Mouse (Mus musculus): ENCODE data around the gene Ugt1a6a. TPM values are rescaled to one million over a fixed set of nuclear protein-coding genes. Genes with fewer than 3 reads are reported as not detected.

Ugt1a6a gene
- polyA plus RNA-seq, 1 experiment from 2014 or later: 2.5 TPM

DNA sequence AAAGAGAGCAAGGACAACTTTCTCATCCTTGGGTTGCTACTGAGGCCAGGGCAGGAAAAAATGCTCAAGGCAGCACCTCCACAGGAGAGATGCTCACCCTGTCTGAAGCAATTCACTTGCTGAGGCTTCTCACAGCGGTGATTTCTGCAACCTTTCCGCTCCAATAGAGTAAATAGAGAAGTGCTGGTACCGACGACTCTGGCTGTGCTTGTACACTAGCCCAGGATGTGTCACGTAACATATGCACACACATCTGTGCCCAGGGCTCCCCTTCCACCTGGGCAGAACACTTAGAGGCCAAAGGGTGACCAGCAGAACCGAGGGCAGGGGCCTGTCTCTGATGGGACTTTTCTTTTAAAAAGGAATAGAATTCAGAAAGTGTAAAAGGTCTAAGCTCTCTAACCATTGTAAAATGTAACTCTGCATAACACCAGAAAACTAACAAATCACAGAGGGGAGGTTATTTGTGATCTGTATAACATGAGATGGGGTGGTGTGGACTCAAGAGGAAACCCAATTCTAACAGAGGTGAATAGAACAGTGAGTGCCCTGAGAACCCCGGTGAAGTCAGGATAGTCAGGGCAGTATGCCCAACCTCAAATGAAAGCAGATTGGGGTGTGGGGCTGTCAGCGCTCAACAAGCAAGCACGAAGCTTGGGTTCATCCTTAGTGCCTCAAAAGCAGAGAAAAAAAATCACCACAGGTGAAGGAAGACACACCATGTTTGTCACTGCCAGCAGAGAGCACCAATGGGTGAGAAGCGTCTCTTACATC is 126.2 kb downstream of the Ugt1a6a start:
- Histone ChIP-seq H3K4me2 (ENCODE audit: low read length) (no peak overlapping the region), H3K9ac (ENCODE audit: low read depth, low read length) (no peak overlapping the region), H3K9me3 (replicated peaks; ENCODE audit: control insufficient read depth, low read length, poor library complexity, severe bottlenecking) (peaks cover 18% of the 10 kb centered on the region), H3K4me3 (ENCODE audit: low read depth, low read length) (no peak overlapping the region), H3K36me3 (ENCODE audit: control insufficient read depth, insufficient read depth, low read length) (peaks cover 54% of the 10 kb centered on the region), H3K27me3 (ENCODE audit: control insufficient read depth, insufficient read depth, low read depth, low read length) (no peaks in the 10 kb centered on the region), H3K27ac (ENCODE audit: low read length) (no peak overlapping the region), H3K4me1 (ENCODE audit: control insufficient read depth, insufficient read depth, low read length) (no peaks in the 10 kb centered on the region)
- no peak for ATAC-seq
- 84% methylated on average over 10 of the region's 10 CpGs for WGBS

DNA sequence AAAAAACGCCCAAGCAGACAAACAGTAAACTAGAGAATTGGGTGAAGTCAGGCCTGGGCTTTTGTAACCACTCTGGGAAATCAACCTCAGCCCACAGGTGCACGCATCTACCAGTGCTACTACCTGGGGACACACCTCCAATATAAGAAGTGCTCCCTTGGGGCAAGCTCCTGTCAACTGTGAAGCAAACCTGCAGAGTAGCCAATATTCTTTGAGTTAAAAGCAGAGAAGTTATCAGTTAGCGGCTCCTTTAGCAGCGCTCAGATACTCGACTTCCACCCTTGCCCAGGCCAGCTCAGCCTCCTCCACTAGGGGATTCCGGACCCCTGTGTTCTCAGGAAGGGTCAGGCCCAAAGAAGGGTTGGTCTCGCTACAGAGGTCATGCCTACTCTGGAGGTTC is 127.1 kb downstream of the Ugt1a6a start:
- 87% methylated on average over 7 of the region's 7 CpGs for WGBS
- no peak overlapping the region for H3K27ac ChIP-seq (ENCODE audit: low read length)
- no peak for ATAC-seq
- no peak overlapping the region for H3K4me2 ChIP-seq (ENCODE audit: low read length)
- no peaks in the 10 kb centered on the region for H3K4me1 ChIP-seq (ENCODE audit: control insufficient read depth, insufficient read depth, low read length)
- H3K36me3 ChIP-seq (ENCODE audit: control insufficient read depth, insufficient read depth, low read length): peaks cover 64% of the 10 kb centered on the region
- no peak overlapping the region for H3K9ac ChIP-seq (ENCODE audit: low read depth, low read length)
- no peaks in the 10 kb centered on the region for H3K27me3 ChIP-seq (ENCODE audit: control insufficient read depth, insufficient read depth, low read depth, low read length)
- H3K9me3 ChIP-seq (replicated peaks; ENCODE audit: control insufficient read depth, low read length, poor library complexity, severe bottlenecking): peaks cover 9% of the 10 kb centered on the region
- H3K4me3 ChIP-seq (ENCODE audit: low read depth, low read length): no peak overlapping the region

DNA sequence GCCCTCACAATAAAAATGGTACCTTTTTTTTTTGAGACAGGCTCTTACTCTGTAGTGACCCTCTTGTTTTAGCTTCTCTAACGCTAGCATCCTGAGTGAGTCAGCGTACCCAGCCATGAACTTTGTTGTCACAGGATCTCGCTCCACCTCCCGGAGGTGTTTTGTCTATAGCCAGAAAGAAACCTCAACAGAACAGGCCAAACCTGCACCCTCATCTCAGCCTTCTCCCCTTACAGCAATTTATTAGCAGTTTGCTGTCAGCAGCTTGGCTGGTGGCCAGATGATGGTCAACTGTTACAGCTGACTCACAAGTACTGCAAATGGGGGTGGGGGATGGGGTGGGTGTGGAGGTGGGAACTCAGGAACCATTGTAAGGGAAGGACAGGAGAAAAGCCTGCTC is 127.6 kb downstream of the Ugt1a6a start:
- peaks cover 4% of the 10 kb centered on the region; the same call in 1 of the 2 replicates for H3K9me3 ChIP-seq (replicated peaks; ENCODE audit: control insufficient read depth, low read length, poor library complexity, severe bottlenecking)
- H3K36me3 ChIP-seq (ENCODE audit: control insufficient read depth, insufficient read depth, low read length): peaks cover 69% of the 10 kb centered on the region
- H3K27me3 ChIP-seq (ENCODE audit: control insufficient read depth, insufficient read depth, low read depth, low read length): no peaks in the 10 kb centered on the region
- 90% methylated on average over 4 of the region's 4 CpGs for WGBS
- H3K4me1 ChIP-seq (ENCODE audit: control insufficient read depth, insufficient read depth, low read length): no peaks in the 10 kb centered on the region
- ATAC-seq: no peak
- no peak overlapping the region for H3K4me2 ChIP-seq (ENCODE audit: low read length)
- H3K9ac ChIP-seq (ENCODE audit: low read depth, low read length): no peak overlapping the region
- H3K27ac ChIP-seq (ENCODE audit: low read length): no peak overlapping the region
- no peak overlapping the region for H3K4me3 ChIP-seq (ENCODE audit: low read depth, low read length)

GRCm38 (mm10) chr1:88262961-88263360 is 128.4 kb downstream of the Ugt1a6a start:
- H3K4me2 ChIP-seq (ENCODE audit: low read length): no peak overlapping the region
- H3K4me3 ChIP-seq (ENCODE audit: low read depth, low read length): no peak overlapping the region
- 78% methylated on average over 6 of the region's 6 CpGs for WGBS
- H3K27ac ChIP-seq (ENCODE audit: low read length): no peak overlapping the region
- no peaks in the 10 kb centered on the region for H3K9me3 ChIP-seq (replicated peaks; ENCODE audit: control insufficient read depth, low read length, poor library complexity, severe bottlenecking)
- ATAC-seq: no peak
- H3K36me3 ChIP-seq (ENCODE audit: control insufficient read depth, insufficient read depth, low read length): peaks cover 76% of the 10 kb centered on the region
- no peaks in the 10 kb centered on the region for H3K27me3 ChIP-seq (ENCODE audit: control insufficient read depth, insufficient read depth, low read depth, low read length)
- no peaks in the 10 kb centered on the region for H3K4me1 ChIP-seq (ENCODE audit: control insufficient read depth, insufficient read depth, low read length)
- no peak overlapping the region for H3K9ac ChIP-seq (ENCODE audit: low read depth, low read length)

DNA sequence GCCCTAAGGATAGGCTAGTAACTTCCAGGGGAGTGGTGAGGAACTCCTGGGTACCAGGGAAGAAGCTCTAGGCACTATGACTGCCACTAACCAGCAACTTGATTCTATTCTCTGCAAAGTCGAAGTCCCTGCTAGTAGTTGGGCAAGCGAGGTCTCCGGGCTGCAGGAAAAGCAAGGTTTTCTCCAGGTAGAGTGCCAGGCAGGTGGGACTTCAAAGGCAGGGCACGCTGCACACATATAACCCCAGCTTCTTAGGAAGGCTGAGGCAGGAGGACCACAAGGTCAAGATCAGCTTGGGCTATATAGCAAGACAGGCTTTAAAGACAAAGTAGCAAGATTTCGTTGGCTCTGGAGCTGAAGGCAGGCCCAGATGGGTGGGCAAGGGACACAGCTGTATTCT is 129.2 kb downstream of the Ugt1a6a start:
- H3K9me3 ChIP-seq (replicated peaks; ENCODE audit: control insufficient read depth, low read length, poor library complexity, severe bottlenecking): no peaks in the 10 kb centered on the region
- WGBS: 94% methylated on average over 5 of the region's 5 CpGs
- no peak overlapping the region for H3K4me3 ChIP-seq (ENCODE audit: low read depth, low read length)
- peaks cover 84% of the 10 kb centered on the region for H3K36me3 ChIP-seq (ENCODE audit: control insufficient read depth, insufficient read depth, low read length)
- no peaks in the 10 kb centered on the region for H3K27me3 ChIP-seq (ENCODE audit: control insufficient read depth, insufficient read depth, low read depth, low read length)
- ATAC-seq: no peak
- H3K4me1 ChIP-seq (ENCODE audit: control insufficient read depth, insufficient read depth, low read length): no peaks in the 10 kb centered on the region
- H3K9ac ChIP-seq (ENCODE audit: low read depth, low read length): no peak overlapping the region
- no peak overlapping the region for H3K27ac ChIP-seq (ENCODE audit: low read length)
- no peak overlapping the region for H3K4me2 ChIP-seq (ENCODE audit: low read length)

DNA sequence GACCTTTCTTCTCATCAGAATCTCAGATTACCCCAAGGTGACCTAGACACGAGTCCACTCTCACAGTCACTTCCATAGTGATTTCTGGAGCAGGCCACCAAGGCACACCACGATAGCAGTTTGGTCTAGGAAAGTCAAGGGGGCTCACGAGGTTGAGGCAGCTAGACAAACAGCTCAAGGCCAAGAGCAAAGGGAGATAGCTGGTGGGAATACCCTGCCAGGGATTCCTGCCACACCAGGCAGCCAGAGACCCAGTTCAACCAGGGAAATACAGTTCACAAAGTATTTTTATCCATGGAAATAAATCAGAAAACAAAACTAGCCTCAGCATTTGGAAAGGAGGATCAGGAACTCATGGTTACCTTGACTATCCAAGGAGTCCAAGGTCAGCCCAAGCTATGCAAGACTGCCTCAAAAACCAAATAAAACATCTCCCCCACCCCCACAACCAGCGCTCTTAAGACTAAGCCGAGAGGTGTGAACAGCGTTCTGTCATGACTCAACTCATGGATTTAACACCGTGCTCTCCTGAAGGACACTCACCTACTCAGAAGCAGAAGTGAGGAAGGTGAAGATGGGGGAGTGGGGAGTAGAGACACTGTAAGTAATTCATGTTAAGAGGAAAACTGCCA is 129.7 kb downstream of the Ugt1a6a start:
- Histone ChIP-seq H3K27ac (ENCODE audit: low read length) (no peak overlapping the region), H3K4me3 (ENCODE audit: low read depth, low read length) (no peak overlapping the region), H3K4me1 (ENCODE audit: control insufficient read depth, insufficient read depth, low read length) (no peaks in the 10 kb centered on the region), H3K4me2 (ENCODE audit: low read length) (no peak overlapping the region), H3K9ac (ENCODE audit: low read depth, low read length) (no peak overlapping the region), H3K9me3 (replicated peaks; ENCODE audit: control insufficient read depth, low read length, poor library complexity, severe bottlenecking) (no peaks in the 10 kb centered on the region), H3K36me3 (ENCODE audit: control insufficient read depth, insufficient read depth, low read length) (peaks cover 90% of the 10 kb centered on the region), H3K27me3 (ENCODE audit: control insufficient read depth, insufficient read depth, low read depth, low read length) (no peaks in the 10 kb centered on the region)
- ATAC-seq: no peak
- WGBS: 92% methylated on average over 7 of the region's 7 CpGs

DNA sequence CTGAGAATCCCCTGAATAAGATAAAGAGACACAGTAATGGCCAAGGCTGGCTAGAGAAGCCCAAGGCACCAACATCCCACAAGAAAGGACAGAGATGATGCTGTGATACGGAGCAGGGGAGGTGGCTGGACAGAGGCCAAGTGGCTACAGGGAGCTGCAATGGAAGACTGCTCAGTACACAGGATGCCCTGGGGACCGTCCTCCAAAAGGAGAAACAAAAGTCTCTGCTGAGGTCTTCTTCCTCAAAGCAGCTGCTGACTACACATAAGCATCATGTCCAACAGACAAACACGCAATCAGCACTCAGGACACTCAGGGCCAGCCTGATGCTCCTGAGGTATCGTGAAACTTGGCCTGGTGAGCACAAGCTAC is 130.2 kb downstream of the Ugt1a6a start:
- Histone ChIP-seq H3K9me3 (replicated peaks; ENCODE audit: control insufficient read depth, low read length, poor library complexity, severe bottlenecking) (no peaks in the 10 kb centered on the region), H3K27me3 (ENCODE audit: control insufficient read depth, insufficient read depth, low read depth, low read length) (no peaks in the 10 kb centered on the region), H3K4me3 (ENCODE audit: low read depth, low read length) (no peak overlapping the region), H3K36me3 (ENCODE audit: control insufficient read depth, insufficient read depth, low read length) (peaks cover 93% of the 10 kb centered on the region), H3K4me1 (ENCODE audit: control insufficient read depth, insufficient read depth, low read length) (no peaks in the 10 kb centered on the region), H3K4me2 (ENCODE audit: low read length) (no peak overlapping the region), H3K9ac (ENCODE audit: low read depth, low read length) (no peak overlapping the region), H3K27ac (ENCODE audit: low read length) (no peak overlapping the region)
- ATAC-seq: no peak
- 82% methylated on average over 4 of the region's 4 CpGs for WGBS

GRCm38 (mm10) chr1:88266123-88266522 is 131.5 kb downstream of the Ugt1a6a start:
- peaks cover 88% of the 10 kb centered on the region for H3K36me3 ChIP-seq (ENCODE audit: control insufficient read depth, insufficient read depth, low read length)
- H3K9ac ChIP-seq (ENCODE audit: low read depth, low read length): no peak overlapping the region
- no peaks in the 10 kb centered on the region for H3K4me1 ChIP-seq (ENCODE audit: control insufficient read depth, insufficient read depth, low read length)
- WGBS: 91% methylated on average over 13 of the region's 13 CpGs
- H3K27ac ChIP-seq (ENCODE audit: low read length): no peak overlapping the region
- H3K4me2 ChIP-seq (ENCODE audit: low read length): no peak overlapping the region
- H3K9me3 ChIP-seq (replicated peaks; ENCODE audit: control insufficient read depth, low read length, poor library complexity, severe bottlenecking): no peaks in the 10 kb centered on the region
- ATAC-seq: no peak
- H3K27me3 ChIP-seq (ENCODE audit: control insufficient read depth, insufficient read depth, low read depth, low read length): no peaks in the 10 kb centered on the region
- H3K4me3 ChIP-seq (ENCODE audit: low read depth, low read length): no peak overlapping the region

DNA sequence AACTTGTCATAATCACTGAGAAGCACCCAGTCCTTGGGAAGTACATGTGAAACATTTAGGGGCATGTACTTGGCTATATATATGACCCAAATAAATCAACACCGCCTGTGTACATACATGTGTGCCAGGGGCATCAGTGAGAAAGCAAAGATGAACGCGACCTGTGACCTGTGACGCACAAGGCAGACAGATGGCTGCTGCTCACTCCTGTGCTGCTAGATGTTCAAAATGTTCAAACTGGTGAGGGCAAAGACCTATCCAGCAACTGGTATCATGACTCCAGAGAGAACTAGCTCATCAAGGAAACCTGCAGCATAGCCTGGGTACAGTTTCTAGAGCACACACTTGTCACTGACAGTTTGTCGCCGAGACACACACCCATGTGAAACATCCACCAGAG is 132.9 kb downstream of the Ugt1a6a start:
- 95% methylated on average over 6 of the region's 6 CpGs for WGBS
- no peaks in the 10 kb centered on the region for H3K27me3 ChIP-seq (ENCODE audit: control insufficient read depth, insufficient read depth, low read depth, low read length)
- peak; percentile 1; the same call in 1 of the 2 replicates for ATAC-seq
- no peak overlapping the region for H3K4me3 ChIP-seq (ENCODE audit: low read depth, low read length)
- no peaks in the 10 kb centered on the region for H3K9me3 ChIP-seq (replicated peaks; ENCODE audit: control insufficient read depth, low read length, poor library complexity, severe bottlenecking)
- H3K36me3 ChIP-seq (ENCODE audit: control insufficient read depth, insufficient read depth, low read length): peaks cover 78% of the 10 kb centered on the region
- H3K4me2 ChIP-seq (ENCODE audit: low read length): no peak overlapping the region
- no peak overlapping the region for H3K27ac ChIP-seq (ENCODE audit: low read length)
- no peak overlapping the region for H3K9ac ChIP-seq (ENCODE audit: low read depth, low read length)
- no peaks in the 10 kb centered on the region for H3K4me1 ChIP-seq (ENCODE audit: control insufficient read depth, insufficient read depth, low read length)

All from midbrain, embryonic 16.5 days (tissue).